Comparison of ENCODE assay signal across 30 mouse cellular contexts in genomic region chr5:14089875-14090608, GRCm38 (mm10).
DNase-seq lines count a peak whose midpoint lies in the region; ATAC-seq and TF ChIP-seq lines count a peak whose summit lies in the region.
"Had no signal": no experiment of that assay in that cellular context is flagged by ENCODE, and none has a peak within 500 bp of the region (broad histone marks: within the 10 kb centered on the region; RNA-seq: fewer than 3 reads in every experiment).

No protein-coding gene starts in this region.

- 78% methylated on average over 9 of the region's 9 CpGs for WGBS in hindbrain, embryonic 14.5 days
- WGBS in hindbrain, embryonic 11.5 days = 93% methylated on average over 9 of the region's 9 CpGs
- WGBS in thymus, adult 2 months = 92% methylated on average over 9 of the region's 9 CpGs

- H3K4me2 ChIP-seq in hindbrain, embryonic 14.5 days (replicated peaks) = no peak overlapping the region
- H3K4me2 ChIP-seq in hindbrain, embryonic 11.5 days (replicated peaks; ENCODE audit: low read depth, low read length) = no peak overlapping the region
- H3K4me2 ChIP-seq: embryonic facial prominence, embryonic 15.5 days; heart, embryonic 15.5 days; hindbrain, embryonic 12.5 days; limb, embryonic 15.5 days; neural tube, embryonic 15.5 days; stomach, embryonic 15.5 days had no signal

- DNase-seq in hindbrain, embryonic 14.5 days (ENCODE audit: low spot score) = no peak
- no peak for DNase-seq in hindbrain, embryonic 11.5 days (ENCODE audit: low spot score)
- DNase-seq in Patski (ENCODE audit: low read depth, low spot score) = peak; percentile 53
- peak; percentile 49 for DNase-seq in fat pad, adult 2 months (ENCODE audit: extremely low read depth, low read depth, low spot score)
- no peak for DNase-seq in thymus, adult 2 months
- DNase-seq: adrenal gland, adult 8-10 months; cerebellum, adult 8-10 months; cerebellum, postnatal 25 days; gastrocnemius, postnatal 25 days; heart, adult 11 months; kidney, adult 11 months; kidney, postnatal 14 days; layer of hippocampus, adult 9-11 months; lung, adult 2 months; lung, postnatal 10 days; retina, postnatal 1 day; right cerebral cortex, postnatal 14 days; thymus, postnatal 36 days had no signal

- no peak overlapping the region for H3K27ac ChIP-seq in hindbrain, embryonic 14.5 days
- no peak overlapping the region for H3K27ac ChIP-seq in hindbrain, embryonic 11.5 days (ENCODE audit: low read depth, low read length)
- H3K27ac ChIP-seq in thymus, adult 2 months (ENCODE audit: control insufficient read depth, insufficient read depth, low read length) = no peak overlapping the region
- H3K27ac ChIP-seq: embryonic facial prominence, embryonic 15.5 days; heart, embryonic 10.5 days; heart, embryonic 15.5 days; hindbrain, embryonic 12.5 days; limb, embryonic 15.5 days; liver, embryonic 14.5 days; macrophage; neural tube, embryonic 15.5 days; stomach, embryonic 15.5 days had no signal

- peaks cover 1% of the 10 kb centered on the region for H3K79me3 ChIP-seq in C2C12 (ENCODE audit: low read depth)

- H3K79me2 ChIP-seq in C2C12 (ENCODE audit: control insufficient read depth, insufficient read depth) = no peaks in the 10 kb centered on the region

- TF ChIP-seq POLR2A in thymus, adult 2 months (IDR thresholded peaks at IDR 0.05; ENCODE audit: control insufficient read depth, extremely low read depth, insufficient read depth, low read length, poor library complexity) = no peak

- no peaks in the 10 kb centered on the region for H3K36me3 ChIP-seq in hindbrain, embryonic 14.5 days (replicated peaks; ENCODE audit: control insufficient read depth, insufficient read depth)
- no peaks in the 10 kb centered on the region for H3K36me3 ChIP-seq in hindbrain, embryonic 11.5 days (ENCODE audit: control insufficient read depth, insufficient read depth, low read length)
- H3K36me3 ChIP-seq in C2C12 (ENCODE audit: control insufficient read depth, insufficient read depth) = no peaks in the 10 kb centered on the region
- H3K36me3 ChIP-seq in thymus, adult 2 months (ENCODE audit: control insufficient read depth, insufficient read depth, low read length) = no peaks in the 10 kb centered on the region
- H3K36me3 ChIP-seq: embryonic facial prominence, embryonic 15.5 days; heart, embryonic 10.5 days; heart, embryonic 15.5 days; hindbrain, embryonic 12.5 days; limb, embryonic 15.5 days; neural tube, embryonic 15.5 days; stomach, embryonic 15.5 days had no signal

- H3K27me3 ChIP-seq in hindbrain, embryonic 14.5 days (ENCODE audit: control insufficient read depth, insufficient read depth, low read length) = no peaks in the 10 kb centered on the region
- H3K27me3 ChIP-seq in hindbrain, embryonic 11.5 days (ENCODE audit: control insufficient read depth, insufficient read depth, low read length) = no peaks in the 10 kb centered on the region
- H3K27me3 ChIP-seq in C2C12 (ENCODE audit: control insufficient read depth, insufficient read depth, insufficient read length) (no peaks in the 10 kb centered on the region), Patski (no peaks in the 10 kb centered on the region)
- H3K27me3 ChIP-seq in thymus, adult 2 months (ENCODE audit: control insufficient read depth, insufficient read depth, low read length) = no peaks in the 10 kb centered on the region
- H3K27me3 ChIP-seq: embryonic facial prominence, embryonic 15.5 days; heart, embryonic 15.5 days; hindbrain, embryonic 12.5 days; limb, embryonic 15.5 days; neural tube, embryonic 15.5 days; stomach, embryonic 15.5 days had no signal

- H3K4me1 ChIP-seq in hindbrain, embryonic 14.5 days (replicated peaks; ENCODE audit: control insufficient read depth, insufficient read depth, low read length) = peaks cover 2% of the 10 kb centered on the region; the same call in 1 of the 2 replicates
- no peaks in the 10 kb centered on the region; the same call in 1 of the 2 replicates for H3K4me1 ChIP-seq in hindbrain, embryonic 11.5 days (replicated peaks; ENCODE audit: control insufficient read depth, insufficient read depth, low read length)
- H3K4me1 ChIP-seq in thymus, adult 2 months (replicated peaks; ENCODE audit: control insufficient read depth, insufficient read depth, low read length) = no peaks in the 10 kb centered on the region
- H3K4me1 ChIP-seq: stomach, embryonic 15.5 days had no signal

- H3K4me3 ChIP-seq in hindbrain, embryonic 14.5 days (replicated peaks; ENCODE audit: low read length) = no peak overlapping the region
- H3K4me3 ChIP-seq in hindbrain, embryonic 11.5 days (ENCODE audit: low read depth, low read length) = no peak overlapping the region
- H3K4me3 ChIP-seq in C2C12 (ENCODE audit: insufficient read depth, poor library complexity, severe bottlenecking) = no peak overlapping the region
- no peak overlapping the region for H3K4me3 ChIP-seq in thymus, adult 2 months (ENCODE audit: control insufficient read depth, insufficient read depth, low read length)
- H3K4me3 ChIP-seq: embryonic facial prominence, embryonic 15.5 days; heart, embryonic 10.5 days; heart, embryonic 15.5 days; hindbrain, embryonic 12.5 days; limb, embryonic 15.5 days; neural tube, embryonic 15.5 days; stomach, embryonic 15.5 days had no signal

- CTCF ChIA-PET in Patski (lab: Charles Lee) = interaction anchor here (1.0 to 2.2 kb wide), 4 partner anchors 17 to 128 kb away, joined by 3 to 7 read pairs (median 4); no protein-coding TSS in a partner anchor

- POLR2A ChIA-PET in Patski (lab: Charles Lee) = no interaction called here

- in situ Hi-C loops in Patski (cut with MboI; ENCODE audit: low pct_unique_long_range_greater_than_20kb) = no loop called here

- H3K9me3 ChIP-seq in hindbrain, embryonic 14.5 days (ENCODE audit: control insufficient read depth, low read length) = no peaks in the 10 kb centered on the region
- no peaks in the 10 kb centered on the region for H3K9me3 ChIP-seq in hindbrain, embryonic 11.5 days (ENCODE audit: control insufficient read depth, low read length)
- H3K9me3 ChIP-seq: embryonic facial prominence, embryonic 15.5 days; heart, embryonic 10.5 days; heart, embryonic 15.5 days; hindbrain, embryonic 12.5 days; limb, embryonic 15.5 days; neural tube, embryonic 15.5 days; stomach, embryonic 15.5 days had no signal

- no peak overlapping the region for H3K9ac ChIP-seq in hindbrain, embryonic 14.5 days
- H3K9ac ChIP-seq in hindbrain, embryonic 11.5 days (ENCODE audit: low read depth, low read length) = no peak overlapping the region
- H3K9ac ChIP-seq: embryonic facial prominence, embryonic 15.5 days; heart, embryonic 15.5 days; hindbrain, embryonic 12.5 days; limb, embryonic 15.5 days; liver, embryonic 14.5 days; neural tube, embryonic 15.5 days; stomach, embryonic 15.5 days had no signal

- ATAC-seq in hindbrain, embryonic 14.5 days (ENCODE audit: low FRiP score) = peak; percentile 31; the same call in 1 of the 2 replicates
- no peak for ATAC-seq in hindbrain, embryonic 11.5 days (ENCODE audit: low FRiP score)
- ATAC-seq in Patski = peak; percentile 75
- ATAC-seq in inflammation-experienced regulatory T-cells, adult 6 months = no peak
- ATAC-seq: midbrain, embryonic 16.5 days had no signal

- TF ChIP-seq CTCF in C2C12 (IDR thresholded peaks at IDR 0.05; ENCODE audit: control insufficient read depth, insufficient read depth, insufficient read length) = no peak
- TF ChIP-seq CTCF in Patski (IDR thresholded peaks at IDR 0.05) = no peak
- TF ChIP-seq CTCF in thymus, adult 2 months (IDR thresholded peaks at IDR 0.05; ENCODE audit: borderline replicate concordance, control insufficient read depth, extremely low read depth, insufficient read depth, low read length, poor library complexity) = no peak

- no peak overlapping the region for H3ac ChIP-seq in C2C12 (ENCODE audit: control insufficient read depth, insufficient read length, low read depth)

TF ChIP-seq in C2C12, 6 proteins besides CTCF, POLR2A, EP300 and RAD21:
- TF ChIP-seq USF1 (IDR thresholded peaks at IDR 0.05; ENCODE audit: low read depth) = no peak
- no peak for TF ChIP-seq MAX (IDR thresholded peaks at IDR 0.05)
- TF ChIP-seq MYOD1 (IDR thresholded peaks at IDR 0.05; ENCODE audit: control insufficient read depth, insufficient read length, low read depth) = peak; percentile 65
- TF ChIP-seq FOSL1 (IDR thresholded peaks at IDR 0.05; ENCODE audit: insufficient read depth, low read length, poor library complexity, severe bottlenecking) = no peak

Comparison
In these comparisons a context has a peak if more than half of its experiments do, and no peak if none do; other contexts are left out.
1. ATAC-seq: peak in hindbrain, embryonic 14.5 days (single experiment) and Patski (single experiment); none in hindbrain, embryonic 11.5 days (single experiment) and inflammation-experienced regulatory T-cells, adult 6 months (single experiment).
2. DNase-seq: peak in Patski (single experiment) and fat pad, adult 2 months (single experiment); none in hindbrain, embryonic 14.5 days (single experiment), hindbrain, embryonic 11.5 days (single experiment) and thymus, adult 2 months (single experiment).